Mouse (Mus musculus) ES-E14 (cell line): ENCODE results near the gene Gcdh. TPM values are rescaled to one million over a fixed set of nuclear protein-coding genes. Genes with fewer than 3 reads are reported as not detected.

Experiments used
- DNase-seq: peaks from one replicate; pipeline ENCODE4 v3.0.0-alpha.2; 2013; ENCODE audit warnings: low read depth, low spot score
- H3K27ac ChIP-seq: 2 replicates; pipeline ENCODE4 v1.5.1; 2012; ENCODE audit warnings: low read depth, mild to moderate bottlenecking, low read length, moderate library complexity, mixed read lengths; ENCODE audit not compliant: poor library complexity, insufficient read depth, severe bottlenecking
- H3K36me3 ChIP-seq: 2 replicates; pipeline ENCODE4 v1.6.1; 2012; ENCODE audit warnings: mild to moderate bottlenecking, low read length, moderate library complexity, mixed read lengths; ENCODE audit not compliant: control insufficient read depth, poor library complexity, insufficient read depth, severe bottlenecking
- H3K4me1 ChIP-seq, 2 experiments: fragments of 150-350 bp in 1 of 2; sonication (generic) in 1 of 2; 2 replicates each; pipeline ENCODE4 v1.6.1; 2012; ENCODE audit warnings: low read length in 2 of 2, mild to moderate bottlenecking in 1 of 2, mixed read lengths in 1 of 2; ENCODE audit not compliant: control insufficient read depth in 2 of 2, insufficient read depth in 2 of 2, poor library complexity in 1 of 2
- H3K4me3 ChIP-seq, 2 experiments: fragments of 150-350 bp in 1 of 2; sonication (generic) in 1 of 2; 2 replicates each; pipeline ENCODE4 v1.5.1; 2012; ENCODE audit warnings: low read length in 2 of 2, low read depth in 1 of 2, mild to moderate bottlenecking in 1 of 2, mixed read lengths in 1 of 2; ENCODE audit not compliant: insufficient read depth in 1 of 2, poor library complexity in 1 of 2, severe bottlenecking in 1 of 2
- H3K9ac ChIP-seq: 2 replicates; pipeline ENCODE4 v1.6.1; 2012; ENCODE audit warnings: low read depth, mild to moderate bottlenecking, low read length, mixed read lengths; ENCODE audit not compliant: poor library complexity, insufficient read depth, severe bottlenecking
- H3K9me3 ChIP-seq: fragments of 150-350 bp; sonication (generic); 2 replicates; pipeline ENCODE4 v1.6.1; 2012; ENCODE audit warnings: low read depth, mild to moderate bottlenecking, low read length; ENCODE audit not compliant: control insufficient read depth, insufficient read depth
- CHD2 ChIP-seq: IDR thresholded peaks from 2 replicates; pipeline ENCODE4 v1.6.1; 2014; ENCODE audit warnings: mild to moderate bottlenecking, low read depth, low read length, inconsistent platforms
- HCFC1 ChIP-seq: IDR thresholded peaks from 2 replicates; pipeline ENCODE4 v1.6.1; 2012; ENCODE audit warnings: low read length, inconsistent platforms, borderline replicate concordance; ENCODE audit not compliant: insufficient read depth
- MAFK ChIP-seq: IDR thresholded peaks from 2 replicates; pipeline ENCODE4 v1.6.1; 2014; ENCODE audit warnings: mild to moderate bottlenecking, low read depth, low read length, inconsistent platforms; ENCODE audit not compliant: insufficient read depth
- ZC3H11A ChIP-seq: IDR thresholded peaks from 2 replicates; pipeline ENCODE4 v1.6.1; 2012; ENCODE audit warnings: low read depth, mild to moderate bottlenecking, inconsistent platforms, low read length, borderline replicate concordance
- ZNF384 ChIP-seq: IDR thresholded peaks from 2 replicates; pipeline ENCODE4 v1.6.1; 2012; ENCODE audit warnings: low read depth, low read length, inconsistent platforms
- in situ Hi-C, 2 experiments: fragments of 600-800 bp; cut with MboI; formaldehyde crosslinking; loops; one replicate each; pipeline ENCODE4 v1.15.1; 2025; ENCODE audit warnings: low sequenced_read_pairs in 2 of 2, inconsistent platforms in 1 of 2; ENCODE audit not compliant: unreplicated experiment in 2 of 2
- total RNA-seq: library from RNA; depleted of rRNA; stranded (reverse); fragments of 300-350 nt; gene quantifications from 2 replicates; pipeline ENCODE4 v1.2.3, GENCODE M21; 2012

Gene Gcdh
- total RNA-seq, 1 experiment, result 36.3 TPM

DNA sequence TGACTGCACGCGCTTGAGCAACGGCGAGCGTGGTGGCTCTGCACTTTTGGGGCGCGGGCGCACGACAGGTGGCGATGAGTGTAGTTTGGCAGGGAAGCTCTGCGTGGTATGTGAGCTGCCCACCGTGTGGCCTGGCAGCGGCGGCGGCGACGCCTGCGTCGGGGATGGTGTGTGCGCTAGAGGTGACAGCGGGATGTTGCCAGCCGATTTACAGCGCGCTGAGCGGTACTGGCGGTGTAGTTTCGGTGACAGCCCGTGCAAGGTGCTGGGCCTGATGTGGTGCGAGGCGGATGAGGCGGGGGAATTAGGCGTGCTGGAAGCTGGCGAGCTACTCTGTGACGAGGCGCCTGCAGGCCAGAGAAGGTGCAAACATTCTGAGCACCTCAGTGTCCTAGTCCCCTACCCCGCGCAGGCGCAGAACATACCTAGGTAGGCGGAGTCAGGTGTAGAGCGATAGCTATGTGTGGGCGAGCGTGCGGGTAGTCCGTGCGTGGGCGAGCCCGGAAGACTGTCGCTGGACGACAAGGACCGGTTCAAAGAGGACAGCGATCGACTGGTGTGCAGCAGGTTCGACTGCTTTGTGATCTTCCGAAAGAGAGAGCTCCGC, 19.3 kb upstream of the Gcdh start:
- peak overlapping the region; percentile 73 for H3K27ac ChIP-seq
- peaks cover 20% of the 10 kb centered on the region for H3K36me3 ChIP-seq
- no peak for TF ChIP-seq HCFC1
- TF ChIP-seq ZNF384, result no peak
- TF ChIP-seq MAFK, result no peak
- no peak for TF ChIP-seq ZC3H11A
- TF ChIP-seq CHD2, result no peak
- peak overlapping the region; percentile 67 to 86 for H3K4me3 ChIP-seq
- no peaks in the 10 kb centered on the region for H3K9me3 ChIP-seq
- peak overlapping the region; percentile 87 for H3K9ac ChIP-seq
- in situ Hi-C loops, result no loop called here
- peak; percentile 90 for DNase-seq
- H3K4me1 ChIP-seq, result peaks cover 0 to 23% of the 10 kb centered on the region in 2 experiments; a peak in 2 of 4 replicates

DNA sequence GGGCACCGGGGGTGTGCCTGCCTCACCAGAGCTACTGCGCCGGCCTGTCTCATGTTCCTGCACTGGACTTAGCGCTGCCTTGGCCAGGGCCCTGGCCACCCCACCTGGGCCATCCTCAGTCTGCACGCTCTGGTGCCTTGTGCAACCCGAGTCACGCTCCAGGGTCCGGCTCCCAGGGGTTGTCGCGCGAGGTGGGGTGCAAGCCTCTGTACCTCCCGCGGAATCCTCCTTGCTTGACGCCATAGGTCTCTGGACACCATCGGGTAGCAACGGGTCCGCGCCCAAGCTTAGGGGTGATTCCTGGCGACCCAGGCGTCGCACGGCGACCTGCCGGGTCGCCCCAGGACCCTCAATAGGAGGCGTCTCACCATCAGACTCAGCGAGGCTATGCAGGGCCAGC, 18.7 kb upstream of the Gcdh start:
- H3K9me3 ChIP-seq, result no peaks in the 10 kb centered on the region
- DNase-seq, result no peak
- peaks cover 18% of the 10 kb centered on the region for H3K36me3 ChIP-seq
- peak overlapping the region; percentile 67 to 86 for H3K4me3 ChIP-seq
- H3K9ac ChIP-seq, result peak overlapping the region; percentile 87
- no peak for TF ChIP-seq ZC3H11A
- TF ChIP-seq ZNF384, result no peak
- TF ChIP-seq HCFC1, result no peak
- TF ChIP-seq CHD2, result no peak
- TF ChIP-seq MAFK, result no peak
- in situ Hi-C loops, result no loop called here
- no peak overlapping the region for H3K27ac ChIP-seq
- H3K4me1 ChIP-seq, result peaks cover 0 to 20% of the 10 kb centered on the region in 2 experiments; a peak in 2 of 4 replicates

DNA sequence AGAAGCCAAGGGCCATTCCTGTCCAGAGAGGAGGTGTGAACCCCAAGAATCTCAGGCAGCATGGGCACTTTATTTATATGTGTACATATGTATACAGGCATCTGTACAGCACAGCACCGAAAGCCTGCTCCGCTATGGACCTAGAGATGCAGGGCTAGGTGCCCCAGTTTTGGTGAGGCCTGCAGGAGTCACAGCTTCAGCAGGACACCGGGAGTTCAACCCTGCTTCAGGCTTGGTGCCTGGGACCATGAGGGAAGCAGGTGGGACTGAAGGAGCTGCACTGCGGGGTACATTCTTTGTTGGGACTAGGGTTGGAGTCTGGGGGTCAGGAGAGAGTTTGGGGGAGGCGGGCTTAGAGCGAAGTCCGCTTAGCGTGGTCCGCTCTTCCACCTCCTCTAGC, 18.1 kb upstream of the Gcdh start:
- peak overlapping the region; percentile 67 to 86; a peak in 2 of 4 replicates for H3K4me3 ChIP-seq
- no peak overlapping the region for H3K27ac ChIP-seq
- no peaks in the 10 kb centered on the region for H3K9me3 ChIP-seq
- H3K4me1 ChIP-seq, result peaks cover 0 to 20% of the 10 kb centered on the region in 2 experiments; a peak in 2 of 4 replicates
- TF ChIP-seq HCFC1, result no peak
- peak overlapping the region; percentile 87; the same call in 1 of the 2 replicates for H3K9ac ChIP-seq
- H3K36me3 ChIP-seq, result peaks cover 18% of the 10 kb centered on the region
- DNase-seq, result no peak
- in situ Hi-C loops, result no loop called here

DNA sequence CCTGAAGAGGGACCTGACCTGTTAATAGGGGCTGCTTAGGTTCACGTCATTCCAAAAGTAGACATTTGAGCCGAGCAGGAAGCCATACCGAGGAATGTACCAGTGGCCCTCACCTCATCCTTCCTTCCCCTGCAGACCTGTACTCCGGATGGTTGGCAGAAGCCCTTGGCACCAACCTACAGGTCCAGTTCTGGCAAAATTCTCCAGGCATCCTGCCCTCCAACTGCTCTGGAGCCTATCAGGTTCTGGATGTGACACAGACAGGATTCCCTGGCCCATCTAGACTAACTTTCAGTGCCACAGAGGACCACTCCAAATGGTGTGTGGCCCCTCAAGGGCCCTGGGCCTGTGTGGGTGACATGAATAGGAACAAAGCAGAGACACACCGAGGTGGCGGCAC, 16.8 kb upstream of the Gcdh start:
- DNase-seq, result no peak
- Histone ChIP-seq H3K27ac (no peak overlapping the region), H3K9me3 (no peaks in the 10 kb centered on the region), H3K4me3 (no peak overlapping the region), H3K9ac (no peak overlapping the region), H3K36me3 (peaks cover 9% of the 10 kb centered on the region), H3K4me1 (peaks cover 0 to 12% of the 10 kb centered on the region in 2 experiments; a peak in 2 of 4 replicates)
- in situ Hi-C loops, result no loop called here
- no peak for TF ChIP-seq MAFK
- no peak for TF ChIP-seq CHD2
- no peak for TF ChIP-seq ZNF384
- no peak for TF ChIP-seq HCFC1
- TF ChIP-seq ZC3H11A, result no peak

DNA sequence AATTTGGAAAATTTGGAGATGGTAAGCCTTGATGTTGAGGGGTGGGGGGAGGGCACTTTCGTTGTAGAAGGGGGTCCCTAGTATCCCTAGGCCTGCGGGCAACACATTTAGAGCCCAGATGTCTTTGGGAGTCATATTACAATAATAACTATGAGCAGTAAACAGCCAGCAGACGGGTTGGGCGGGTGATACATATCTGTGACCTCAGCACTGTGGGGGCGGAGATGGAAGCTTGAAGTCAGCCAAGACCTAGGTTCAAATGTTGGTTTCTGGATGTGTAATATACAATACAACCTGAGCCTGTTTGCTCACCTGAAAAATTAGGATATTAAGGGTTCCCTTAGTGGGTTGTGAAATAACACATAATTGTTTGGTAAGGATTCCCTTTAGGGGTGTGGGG, 16.2 kb upstream of the Gcdh start:
- TF ChIP-seq HCFC1 (no peak), MAFK (no peak), ZNF384 (no peak), ZC3H11A (no peak), CHD2 (no peak)
- Histone ChIP-seq H3K9me3 (no peaks in the 10 kb centered on the region), H3K9ac (peak overlapping the region; percentile 92; the same call in 1 of the 2 replicates), H3K4me1 (peaks cover 0 to 12% of the 10 kb centered on the region in 2 experiments; a peak in 2 of 4 replicates), H3K36me3 (peaks cover 9% of the 10 kb centered on the region), H3K4me3 (no peak overlapping the region), H3K27ac (no peak overlapping the region)
- DNase-seq, result no peak
- in situ Hi-C loops, result no loop called here
